Mouse (Mus musculus) thymus, adult 2 months (tissue): ENCODE measurements around the gene Dnajc28.

ENCODE experiments used
- CTCF ChIP-seq: fragments of 200-500 bp; IDR thresholded peaks from 2 replicates; pipeline ENCODE4 v1.5.1; 2012; ENCODE audit warnings: mild to moderate bottlenecking, control low read depth, low read length, moderate library complexity, borderline replicate concordance; ENCODE audit not compliant: control insufficient read depth, poor library complexity, insufficient read depth; ENCODE audit errors: extremely low read depth
- POLR2A ChIP-seq: fragments of 200-500 bp; IDR thresholded peaks from 2 replicates; pipeline ENCODE4 v1.6.1; 2012; ENCODE audit warnings: mild to moderate bottlenecking, low read length, control low read depth, moderate library complexity; ENCODE audit not compliant: control insufficient read depth, poor library complexity, insufficient read depth; ENCODE audit errors: extremely low read depth

DNA sequence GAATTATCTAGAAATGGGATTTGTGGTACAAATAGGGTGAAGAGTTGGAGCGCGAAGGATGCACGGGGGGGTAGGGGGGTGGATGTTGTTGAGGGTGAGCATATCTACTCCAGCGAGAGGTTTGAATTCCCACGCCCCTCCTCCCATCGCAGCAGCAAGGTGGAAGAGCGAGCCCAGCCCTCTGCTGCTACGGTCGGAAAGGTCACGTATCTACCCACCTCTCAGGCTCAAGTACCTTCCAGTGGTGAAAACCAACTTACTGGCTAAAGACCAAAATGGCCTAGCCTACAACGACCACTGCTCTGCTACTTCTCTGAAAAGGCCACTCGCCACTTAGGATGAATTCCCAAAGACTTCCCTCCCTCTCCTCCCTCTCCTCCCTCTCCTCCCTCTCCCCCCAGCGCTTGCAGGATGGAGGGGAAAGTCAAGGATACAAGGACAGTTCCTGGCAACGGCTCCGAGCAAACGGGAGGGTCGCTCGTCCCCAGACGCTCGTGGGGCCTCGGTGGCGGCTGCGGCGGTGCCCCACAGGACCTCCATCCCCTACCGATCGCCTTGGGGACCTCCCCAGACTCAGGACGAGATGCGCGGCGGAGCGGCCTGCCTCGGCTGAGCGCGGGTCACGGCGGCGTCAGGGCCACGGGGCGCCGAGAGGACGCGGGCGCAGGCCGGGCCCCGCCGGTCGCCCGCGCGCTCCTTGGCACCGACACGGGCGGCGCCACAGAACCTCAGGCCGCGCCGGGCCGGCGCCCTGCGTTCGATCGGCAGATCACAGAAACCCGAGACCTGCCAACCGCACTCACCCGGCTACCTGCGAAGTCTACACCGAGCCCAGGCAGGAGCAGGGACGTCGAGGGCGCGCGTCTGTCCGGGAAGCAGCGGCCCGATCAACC lies 21.8 kb downstream of the Dnajc28 start:
- no peak for TF ChIP-seq POLR2A
- no peak for TF ChIP-seq CTCF
